Mouse (Mus musculus) activated CD4-positive, CD25-positive, alpha-beta regulatory T cell, adult 4 months (primary cell): ENCODE measurements around the gene Fam163a. TPM values are rescaled to one million over a fixed set of nuclear protein-coding genes. Genes with fewer than 3 reads are reported as not detected.
"Not testable (repeated sequence)": the region's sequence is repeated elsewhere in the genome, so short reads cannot be mapped to it uniquely, and the experiment has no call there.

Experiments used
- ATAC-seq: one replicate; pipeline ENCODE4 v1.8.0; 2017
- polyA plus RNA-seq, 2 experiments: library from polyadenylated mRNA; unstranded; fragments of 100-300 nt; shearing (Covaris generic); gene quantifications; one replicate each; pipeline ENCODE4 v1.2.1; 2017

Gene Fam163a
- polyA plus RNA-seq, 2 experiments from 2014 or later: not detected

DNA sequence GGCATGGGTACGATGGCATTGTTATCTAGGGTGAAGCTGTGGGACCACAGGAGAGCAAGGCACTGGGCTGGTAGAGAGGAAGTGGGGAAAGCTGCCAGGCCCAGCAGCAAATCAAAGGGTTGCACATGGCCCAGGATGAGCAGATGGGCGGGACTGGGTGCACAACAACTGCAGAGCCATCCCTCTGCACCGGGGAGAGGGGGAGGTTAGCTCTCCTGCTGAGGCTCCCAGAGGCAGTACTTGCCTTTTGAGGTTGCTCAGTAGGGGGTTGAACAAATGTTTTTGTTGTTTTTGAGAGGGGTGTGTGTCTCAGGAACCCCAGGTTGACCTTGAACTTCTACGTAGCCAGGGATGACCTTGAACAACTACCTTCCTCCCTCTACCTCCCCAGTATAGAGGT, 128.4 kb downstream of the Fam163a start:
- ATAC-seq: no peak

DNA sequence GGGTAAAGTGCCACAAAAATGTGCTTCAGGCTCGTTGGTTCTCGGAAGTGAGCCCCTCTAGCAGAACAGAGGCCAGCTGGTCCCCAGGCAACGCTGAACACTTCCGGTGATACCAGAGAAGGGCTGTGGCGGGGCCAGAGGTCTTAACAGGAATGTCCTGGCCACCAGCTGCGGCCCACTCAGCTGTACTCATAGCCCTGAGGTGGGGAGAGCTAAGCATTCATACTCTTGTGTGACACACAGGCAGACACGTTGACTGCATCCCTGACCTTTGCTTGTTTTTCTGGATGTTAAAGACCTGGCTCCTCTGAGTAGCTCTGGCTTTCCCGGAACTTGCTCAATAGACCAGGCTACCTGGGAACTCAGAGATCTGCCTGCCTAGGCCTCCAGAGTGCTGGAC, 130.3 kb downstream of the Fam163a start:
- ATAC-seq: no peak

DNA sequence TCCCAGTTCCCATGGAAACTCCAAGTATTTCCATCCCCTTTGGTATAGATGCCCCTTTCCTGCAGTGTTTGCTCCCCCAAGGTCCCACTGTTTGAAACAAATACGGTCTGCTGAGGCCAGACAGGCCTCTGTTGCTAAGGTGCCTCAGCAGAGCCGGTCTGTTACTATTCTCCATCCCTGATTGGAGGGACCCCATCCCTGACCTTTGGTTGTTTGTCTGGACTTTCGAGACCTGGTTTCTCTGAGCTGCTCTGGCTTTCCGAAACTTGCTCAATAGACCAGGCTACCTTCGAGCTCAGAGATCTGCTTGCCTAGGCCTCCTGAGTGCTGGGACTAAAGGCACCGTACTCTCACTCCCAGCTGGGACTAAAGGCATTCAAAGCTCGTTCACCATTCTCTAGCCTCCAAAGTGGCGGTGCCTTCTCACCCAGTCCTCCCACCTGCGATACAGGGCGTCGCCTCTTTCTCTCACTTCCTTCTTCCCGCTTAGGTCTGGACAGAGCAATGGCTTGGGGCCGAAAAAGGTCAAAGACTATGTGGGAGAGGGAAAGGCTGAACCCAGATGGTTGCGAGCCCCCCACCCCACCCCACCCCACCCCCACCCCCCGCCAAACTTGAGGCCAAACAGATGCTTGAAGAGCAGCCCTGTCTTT, 131.5 kb downstream of the Fam163a start:
- ATAC-seq: no peak

DNA sequence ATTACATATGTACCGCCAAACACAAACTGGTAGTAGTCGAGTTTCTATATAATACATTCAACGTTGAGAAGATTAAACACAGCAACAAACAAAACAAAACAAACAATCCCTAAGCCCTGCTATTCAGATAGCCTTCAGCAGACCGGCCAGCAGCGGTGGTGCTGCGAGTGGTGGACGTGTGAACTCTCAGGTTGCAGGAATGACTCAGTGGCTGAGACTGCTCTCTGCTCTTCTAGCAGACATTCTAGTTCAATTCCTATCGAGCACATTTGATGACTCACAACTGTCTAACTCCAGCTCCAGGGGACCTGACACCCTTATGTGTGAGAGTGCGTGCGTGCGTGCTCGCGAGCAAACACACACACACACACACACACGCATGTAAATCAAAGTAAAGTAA, 134.7 kb downstream of the Fam163a start:
- ATAC-seq: no peak

DNA sequence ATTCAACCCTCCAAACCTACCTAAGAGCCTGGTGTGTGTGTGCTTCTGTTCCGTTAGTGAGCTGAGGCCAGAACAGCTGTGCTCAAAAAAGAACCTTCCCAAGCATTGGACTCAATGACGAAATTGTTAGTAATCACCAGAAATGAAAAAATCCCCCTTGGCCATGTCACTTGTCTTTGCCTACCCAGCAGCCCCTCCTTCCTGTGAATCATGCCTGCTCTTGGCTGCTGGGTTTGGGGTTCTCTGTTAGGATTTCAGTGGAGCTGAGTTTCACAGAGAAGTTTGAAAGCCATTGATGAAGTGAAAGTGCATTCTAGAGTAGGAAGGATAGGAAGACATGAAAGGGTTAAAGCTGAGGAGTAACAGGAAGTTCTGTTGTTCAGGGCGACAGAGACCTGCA, 138.7 kb downstream of the Fam163a start:
- no peak for ATAC-seq

DNA sequence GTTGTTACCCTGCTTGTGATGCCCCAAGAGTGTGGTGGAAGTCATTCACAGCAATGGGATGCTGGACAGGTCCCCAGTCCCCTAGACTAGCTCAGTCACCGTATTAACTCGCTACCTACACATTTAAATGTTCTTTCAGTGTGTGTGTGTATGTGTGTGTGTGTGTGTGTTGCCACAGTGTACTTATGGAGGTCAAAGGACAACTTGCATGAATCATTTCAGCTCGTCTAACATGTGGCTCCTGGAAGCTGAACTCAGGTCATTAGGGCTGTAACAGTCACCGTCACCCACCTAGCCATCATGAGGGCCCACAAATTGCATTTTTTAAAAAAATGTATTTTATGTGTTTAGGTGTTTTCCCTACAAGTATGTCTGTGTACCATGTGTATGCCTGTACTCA, 142.6 kb downstream of the Fam163a start:
- no peak for ATAC-seq

DNA sequence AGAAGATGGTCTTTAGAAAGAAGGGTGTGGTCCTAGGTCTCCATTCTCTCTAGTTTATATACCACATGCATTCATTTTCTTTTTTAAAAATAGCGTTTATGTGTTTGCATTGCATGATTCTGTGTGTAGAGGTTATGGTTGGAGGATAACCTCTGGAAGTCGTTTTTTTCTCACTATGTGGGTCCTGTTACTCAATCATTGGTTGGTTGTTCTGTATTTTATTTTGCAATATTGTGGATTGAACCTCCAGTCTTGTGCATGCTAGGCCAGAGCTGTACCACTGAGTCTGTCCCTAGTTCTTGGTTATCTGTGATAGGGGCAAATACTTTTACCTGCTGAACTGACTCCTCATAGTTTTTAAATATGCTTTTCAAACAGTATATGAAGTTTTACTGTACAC, 146.6 kb downstream of the Fam163a start:
- no peak for ATAC-seq

DNA sequence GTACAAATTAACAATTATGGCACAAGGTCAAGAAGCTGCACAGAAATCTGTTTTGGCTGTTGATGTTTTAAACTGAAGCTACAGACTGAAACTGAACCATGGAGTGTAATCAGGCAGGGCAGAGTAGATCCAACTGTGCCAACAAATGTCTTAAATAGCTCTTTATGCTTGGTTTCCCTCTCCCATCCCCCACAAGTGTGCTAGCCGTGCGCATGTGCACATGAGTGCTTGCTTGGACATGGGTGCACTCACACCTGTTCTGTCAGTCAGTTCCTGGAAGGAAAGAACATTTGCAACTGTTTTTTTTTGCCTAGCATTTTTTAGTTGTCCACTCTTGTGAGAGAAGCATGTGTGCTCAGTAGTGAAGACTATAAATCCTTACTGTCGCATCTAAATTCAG, 158.1 kb downstream of the Fam163a start:
- ATAC-seq: no peak

DNA sequence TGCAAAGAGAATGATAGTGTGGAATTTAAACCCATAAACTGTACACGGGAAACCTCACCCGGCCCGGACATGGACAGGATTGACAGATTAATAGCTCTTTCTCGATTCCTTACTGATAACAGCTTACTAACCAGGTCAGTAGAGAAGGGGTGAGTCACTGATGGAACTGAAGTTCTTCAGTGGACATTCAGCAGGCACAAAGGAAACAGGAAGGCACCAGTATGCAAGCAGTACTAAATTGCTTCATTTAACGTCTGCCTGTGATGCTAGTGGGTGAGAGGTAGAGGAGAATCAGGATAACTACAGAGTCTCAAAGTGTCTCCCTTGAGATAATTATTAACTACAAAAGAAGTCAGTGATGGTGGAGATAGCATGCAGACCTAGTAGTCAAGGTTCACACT, 160.6 kb downstream of the Fam163a start:
- ATAC-seq: no peak

DNA sequence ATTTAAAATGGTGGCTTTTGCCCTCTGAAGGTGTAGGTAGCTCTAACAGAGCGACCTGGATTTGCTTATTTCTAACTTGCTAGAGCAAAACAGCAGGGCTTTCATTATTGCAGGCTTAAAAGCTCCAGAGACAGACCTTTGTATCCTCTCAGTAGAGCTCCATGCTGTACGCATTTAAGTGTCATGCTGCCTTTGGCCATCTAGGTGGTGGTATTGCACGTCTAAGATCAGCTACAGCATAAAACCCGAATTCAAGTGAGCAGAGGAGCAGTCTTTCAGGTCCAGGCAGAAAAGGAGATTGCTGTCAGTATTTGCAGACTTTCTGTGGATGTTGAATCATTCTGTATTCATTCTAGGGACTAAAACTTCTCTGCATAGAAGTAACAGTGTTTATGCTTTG, 161.8 kb downstream of the Fam163a start:
- ATAC-seq: peak; percentile 68

DNA sequence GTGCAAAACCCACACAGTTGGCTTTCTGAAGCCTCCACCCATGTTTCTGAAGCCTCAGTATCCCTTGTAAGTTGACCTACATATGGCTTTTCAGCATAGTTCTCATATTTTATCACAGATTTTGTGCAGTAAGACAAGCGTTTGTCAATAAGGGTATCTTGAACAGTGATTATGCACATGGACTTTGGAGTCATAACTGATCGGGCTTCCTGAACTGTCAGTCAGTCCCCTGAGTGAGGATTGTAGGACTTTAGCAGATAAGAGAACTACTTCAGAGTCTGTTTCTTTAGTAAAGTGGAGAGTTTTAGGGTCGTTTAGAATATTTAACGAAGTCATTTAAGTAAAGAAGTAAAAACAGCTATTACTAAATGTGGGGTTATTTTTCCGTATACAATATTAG, 162.3 kb downstream of the Fam163a start:
- ATAC-seq: no peak

DNA sequence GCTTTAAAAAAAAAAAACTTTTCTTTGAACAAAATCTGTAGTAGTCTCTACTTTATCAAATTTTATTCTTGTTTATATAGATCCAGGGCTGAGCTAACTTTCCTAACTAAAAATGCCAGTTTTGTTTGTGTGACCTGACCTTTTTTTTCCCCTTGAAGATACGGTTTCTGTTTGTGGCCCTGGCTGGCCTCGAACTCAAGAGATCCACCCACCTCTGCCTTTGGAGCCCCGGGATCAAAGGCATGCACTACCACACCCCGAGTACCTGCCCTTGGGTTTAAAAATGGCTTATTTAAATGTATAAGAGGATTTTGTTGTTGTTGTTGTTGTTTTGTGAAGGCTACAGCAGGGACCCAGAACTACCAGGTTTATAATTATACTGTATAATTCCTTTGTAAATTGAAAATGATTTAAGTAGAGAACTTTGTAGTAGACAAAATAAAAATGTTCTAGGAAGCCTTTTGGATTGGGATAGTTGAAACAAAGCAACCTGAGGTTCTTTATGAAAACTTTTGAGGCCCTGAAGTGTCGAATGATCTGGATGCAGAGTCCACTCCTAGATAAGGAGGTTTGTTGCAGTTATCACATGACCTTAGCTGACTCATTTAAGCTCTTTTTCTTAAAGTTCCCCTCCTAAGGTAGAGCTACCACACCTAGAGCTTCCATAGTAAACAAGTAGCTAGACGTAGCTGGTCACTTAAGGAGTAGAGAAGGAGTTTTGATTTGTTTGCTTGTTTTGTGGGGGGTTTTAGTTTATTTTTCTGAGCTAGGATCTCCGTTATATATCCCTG, 163.2 kb downstream of the Fam163a start:
- ATAC-seq: no peak

DNA sequence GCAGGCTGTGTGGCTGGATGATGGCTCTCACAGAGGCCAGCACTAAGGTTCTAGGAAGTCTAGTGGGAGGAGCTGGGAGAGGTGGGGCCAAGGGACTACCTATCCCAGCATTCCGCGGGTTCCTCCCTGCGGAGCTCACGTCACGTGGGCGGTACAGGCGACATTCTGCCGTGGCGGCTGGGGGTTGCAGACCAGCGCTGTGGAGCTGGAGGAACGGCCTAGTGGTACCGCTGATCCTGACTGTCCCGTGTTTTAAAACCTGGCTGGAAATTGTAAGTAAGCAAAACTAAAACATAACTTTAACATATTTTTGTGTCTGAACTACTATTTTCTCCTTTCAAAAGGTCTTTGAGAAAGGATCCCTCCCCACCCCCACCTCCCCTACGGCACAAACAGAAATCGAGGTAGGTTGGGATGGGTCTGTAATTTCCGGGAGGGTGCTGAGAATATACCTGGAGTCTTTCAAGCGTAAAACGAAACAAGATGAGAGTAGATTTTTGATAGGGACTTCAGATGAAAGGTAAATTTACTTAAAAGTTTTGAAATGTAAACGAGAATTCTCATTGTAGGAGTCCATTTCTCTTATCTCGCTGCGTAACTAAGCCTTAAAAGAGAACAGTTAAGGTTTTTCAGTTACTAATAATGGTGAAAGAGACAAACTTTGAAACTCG, 164.0 kb downstream of the Fam163a start:
- ATAC-seq: peak; percentile 46

DNA sequence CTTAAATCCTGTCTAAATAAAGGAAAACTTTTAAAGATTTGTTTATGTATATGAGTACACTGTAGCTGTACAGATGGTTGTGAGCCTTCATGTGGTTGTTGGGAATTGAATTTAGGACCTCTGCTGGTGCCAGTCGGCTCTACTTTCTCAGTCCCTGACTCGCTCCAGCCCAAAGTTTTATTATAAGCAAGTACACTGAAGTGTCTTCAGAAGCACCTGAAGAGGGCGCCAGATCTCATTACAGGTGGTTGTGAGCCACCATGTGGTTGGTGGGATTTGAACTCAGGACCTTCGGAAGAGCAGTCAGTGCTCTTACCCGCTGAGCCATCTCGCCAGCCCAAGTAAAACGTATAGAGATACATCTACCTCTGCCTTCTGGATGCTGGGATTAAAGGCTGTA, 164.8 kb downstream of the Fam163a start:
- not testable (repeated sequence) for ATAC-seq

DNA sequence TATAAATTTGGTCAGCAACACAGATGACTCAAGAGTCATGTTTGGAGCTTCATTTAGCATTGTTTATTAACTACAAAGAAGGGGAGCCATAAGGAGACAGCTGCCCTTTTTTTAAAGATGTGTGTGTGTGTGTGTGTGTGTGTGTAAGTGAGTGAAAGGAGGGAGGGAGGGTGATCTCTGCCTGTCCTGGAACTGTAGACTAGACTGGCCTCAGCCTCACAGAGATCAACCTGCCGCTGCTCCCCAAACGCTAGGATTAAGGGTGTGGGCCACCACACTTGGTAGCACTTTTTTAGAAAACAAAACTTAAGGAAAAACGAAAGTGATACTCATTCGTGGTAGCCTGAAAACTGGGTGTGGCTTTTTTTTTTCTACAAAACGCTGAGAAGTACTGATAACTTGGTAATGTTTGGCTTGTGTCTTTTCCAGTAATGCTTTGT, 167.7 kb downstream of the Fam163a start:
- peak; percentile 12 for ATAC-seq

DNA sequence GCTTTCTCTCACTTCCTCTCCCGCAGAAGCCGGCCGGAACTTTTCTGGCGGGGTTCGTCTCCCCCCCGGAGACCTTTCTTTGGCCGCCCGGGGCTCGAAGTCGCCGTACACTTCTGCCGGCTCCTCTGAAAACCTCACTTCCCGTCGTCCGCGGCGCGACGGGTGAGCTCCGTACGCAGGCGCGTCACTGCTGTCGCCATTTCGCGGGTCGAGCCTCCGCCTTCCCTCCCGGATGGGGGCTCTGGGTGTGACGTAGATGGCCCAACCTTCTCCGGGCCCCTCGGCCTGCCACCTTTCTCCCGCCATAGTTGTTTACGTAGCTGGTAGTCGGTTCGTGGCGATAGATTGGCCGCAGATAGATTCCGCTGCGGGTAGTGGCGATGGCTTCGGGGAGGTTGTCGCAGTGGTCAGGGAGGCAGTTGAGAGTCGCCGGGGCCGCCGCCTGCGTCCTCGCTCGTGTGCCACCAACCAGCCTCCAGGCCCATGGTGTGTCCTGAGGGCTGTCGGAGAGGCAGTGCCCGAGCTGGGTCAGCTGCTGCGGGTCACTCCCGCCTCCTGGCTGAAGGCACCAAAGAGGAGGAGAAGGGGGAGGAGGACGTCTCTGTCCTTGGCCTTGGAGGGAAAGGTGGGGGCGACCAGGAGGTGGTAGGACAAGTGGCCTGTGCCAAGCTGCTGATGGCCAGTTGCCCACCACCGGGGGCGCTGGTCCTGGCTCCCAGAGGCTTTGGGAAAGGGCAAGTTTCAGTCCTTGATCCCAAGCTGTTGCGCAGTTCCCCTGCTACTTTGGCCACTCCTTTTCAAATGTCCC, 168.7 kb downstream of the Fam163a start, which contains the start of gene Tor1aip1:
Gene Tor1aip1, minus strand, starts transcription at position 551 of the 808 bp plus-strand sequence.
- ATAC-seq: peak; percentile 81

DNA sequence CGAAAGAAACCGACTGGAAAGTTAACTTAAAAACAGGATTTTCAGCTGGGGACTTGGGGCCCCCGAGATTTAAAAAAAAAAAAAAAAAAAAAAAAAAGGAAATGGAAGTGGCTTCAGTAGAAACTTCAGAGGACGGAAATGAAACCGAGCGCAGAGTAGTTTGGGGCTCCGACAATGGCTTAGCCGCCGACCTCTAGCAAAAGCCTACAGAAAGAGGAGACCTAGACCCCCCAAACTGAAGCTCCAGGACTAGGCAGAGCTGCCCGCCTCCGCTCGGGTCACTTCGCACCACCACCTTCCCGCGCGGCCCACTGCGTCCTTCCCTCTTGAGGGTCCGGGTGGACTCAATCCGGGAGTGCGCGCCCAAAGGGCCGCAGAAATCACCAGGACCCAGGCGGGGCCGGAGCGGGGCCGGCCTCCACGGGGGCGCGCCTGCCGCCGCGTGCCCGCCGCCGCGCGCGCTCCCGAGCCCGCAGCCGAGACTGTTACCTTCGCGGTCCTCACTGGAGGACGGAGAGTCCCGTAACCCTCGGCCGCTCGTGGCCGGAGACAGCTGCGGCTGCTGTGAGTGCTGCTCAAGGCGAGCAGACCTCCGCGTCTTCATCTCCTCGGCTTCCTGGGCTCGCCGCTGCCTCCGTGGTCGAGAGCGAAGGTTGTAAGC, 169.4 kb downstream of the Fam163a start, which contains the start of gene Tor1aip2:
Gene Tor1aip2, plus strand, starts transcription at position 135 of the 661 bp plus-strand sequence.
- peak; percentile 12 for ATAC-seq

DNA sequence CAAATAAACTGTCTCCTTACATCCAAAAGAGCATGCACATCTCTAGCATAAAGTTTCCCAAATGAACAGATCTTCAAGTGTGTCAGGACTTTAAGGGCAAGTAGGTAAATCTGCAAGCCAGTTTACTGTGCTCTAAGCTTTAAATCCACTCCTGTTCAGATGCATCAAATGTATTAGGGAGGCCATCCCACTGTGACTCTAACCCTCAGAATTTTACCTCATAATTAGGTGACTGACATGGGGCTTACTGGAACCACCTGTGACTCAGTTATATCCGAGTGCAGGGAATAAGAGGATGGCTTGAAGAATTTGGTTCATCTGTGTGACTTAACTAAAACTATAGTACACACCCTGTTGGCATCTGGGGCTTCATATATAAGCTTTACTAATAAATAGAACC, 170.2 kb downstream of the Fam163a start:
- no peak for ATAC-seq

DNA sequence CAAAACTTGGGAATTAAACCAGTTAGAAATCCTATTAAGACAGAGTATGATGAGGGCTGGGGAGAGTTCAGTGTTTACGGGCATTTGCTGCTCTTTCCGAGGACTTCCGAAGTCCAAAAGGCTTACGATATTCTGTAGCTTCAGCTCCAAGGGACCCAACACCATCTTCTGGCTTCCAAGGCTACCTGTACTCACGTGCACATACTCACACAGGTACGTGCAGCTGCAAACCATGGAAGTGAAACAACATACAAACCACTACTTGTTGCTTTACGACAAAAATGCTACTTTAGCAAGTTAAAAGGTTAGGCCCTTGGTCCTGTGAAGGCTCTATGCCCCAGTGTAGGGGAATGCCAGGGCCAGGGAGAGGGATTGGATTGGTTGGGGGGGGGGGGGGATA, 170.9 kb downstream of the Fam163a start:
- no peak for ATAC-seq

DNA sequence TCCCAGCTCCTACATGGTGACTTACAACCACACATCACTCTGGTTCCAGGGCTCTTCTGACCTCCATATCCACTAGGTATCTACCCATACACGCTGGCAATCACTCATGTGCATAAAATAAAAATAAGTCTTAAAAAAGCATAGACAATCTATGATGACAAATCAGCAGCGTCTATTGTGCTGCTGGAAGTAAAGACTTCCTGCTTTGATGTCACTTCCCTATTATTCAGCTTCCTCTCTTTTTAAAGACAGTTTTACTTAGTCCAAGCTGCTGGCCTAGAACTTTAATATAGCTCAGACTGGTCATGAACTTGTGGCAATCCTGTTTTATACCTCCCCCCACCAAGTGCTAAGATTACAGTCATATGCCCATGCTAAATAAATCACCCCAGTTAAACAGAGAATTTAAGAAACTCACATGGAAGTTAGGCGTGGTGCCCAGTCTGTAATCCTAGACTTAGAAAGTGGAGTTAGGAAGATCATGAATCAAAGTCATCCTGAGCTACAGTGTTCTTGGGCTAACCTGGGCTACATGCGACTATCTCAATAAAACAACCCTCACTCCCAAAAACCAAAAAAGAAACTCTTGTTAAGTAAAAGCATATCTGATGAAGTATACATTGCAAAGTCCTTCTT, 176.4 kb downstream of the Fam163a start:
- ATAC-seq: peak; percentile 14

DNA sequence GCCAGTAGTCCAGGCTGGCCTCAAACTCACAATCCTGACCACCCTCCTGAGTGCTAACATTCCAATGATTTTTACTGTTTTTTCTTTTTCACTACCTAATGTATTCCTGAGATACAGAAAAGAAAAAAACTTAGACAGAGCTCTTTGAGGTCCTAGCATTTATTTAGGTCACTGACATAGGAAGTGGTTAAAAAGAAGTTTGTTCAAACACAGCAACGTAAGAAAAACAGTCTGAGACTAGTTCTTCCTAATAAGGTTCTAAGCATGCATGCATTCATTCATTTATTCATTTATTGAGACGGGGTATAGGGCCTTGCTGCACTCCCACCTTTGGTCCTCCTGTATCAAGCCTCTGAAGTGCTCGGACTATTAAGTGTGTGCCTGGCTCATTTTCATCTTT, 177.0 kb downstream of the Fam163a start:
- peak; percentile 80 for ATAC-seq
